Mouse (Mus musculus) splenic B cell, adult 2 months (primary cell): ENCODE results near the gene Klc3.

Source experiments
- DNase-seq: peaks from one replicate; pipeline ENCODE4 v3.0.0-alpha.2; 2011; ENCODE audit warnings: low read depth, low spot score
- H3K27me3 ChIP-seq: 2 replicates; pipeline ENCODE4 v1.6.1; 2012; ENCODE audit warnings: mild to moderate bottlenecking, low read length, moderate library complexity, mixed read lengths; ENCODE audit not compliant: control insufficient read depth, poor library complexity, insufficient read depth, severe bottlenecking
- H3K36me3 ChIP-seq: 2 replicates; pipeline ENCODE4 v1.6.1; 2012; ENCODE audit warnings: mild to moderate bottlenecking, low read length, moderate library complexity, mixed read lengths; ENCODE audit not compliant: control insufficient read depth, poor library complexity, insufficient read depth, severe bottlenecking

Gene Klc3

DNA sequence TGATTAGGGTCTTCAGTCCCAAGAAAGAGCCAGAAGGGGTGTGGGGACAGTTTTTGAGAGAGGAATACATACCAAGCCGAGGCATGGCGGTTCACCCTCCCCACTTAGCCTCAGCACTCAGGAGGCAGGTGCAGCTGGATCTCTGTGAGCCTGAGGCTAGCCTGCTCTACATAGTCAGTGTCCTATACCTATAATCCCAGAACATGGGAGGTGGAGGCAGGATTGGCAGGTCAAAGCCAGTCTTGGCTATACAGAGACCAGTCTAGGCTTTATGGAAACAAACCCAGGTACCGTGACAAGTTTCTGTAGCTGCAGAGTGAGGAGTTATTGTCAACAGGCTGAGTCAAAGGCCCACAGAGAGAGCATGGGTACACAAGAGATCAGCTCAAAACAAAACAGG is 19.2 kb upstream of the Klc3 start:
- DNase-seq = no peak
- peaks cover 2% of the 10 kb centered on the region; the same call in 1 of the 2 replicates for H3K36me3 ChIP-seq
- no peaks in the 10 kb centered on the region for H3K27me3 ChIP-seq

DNA sequence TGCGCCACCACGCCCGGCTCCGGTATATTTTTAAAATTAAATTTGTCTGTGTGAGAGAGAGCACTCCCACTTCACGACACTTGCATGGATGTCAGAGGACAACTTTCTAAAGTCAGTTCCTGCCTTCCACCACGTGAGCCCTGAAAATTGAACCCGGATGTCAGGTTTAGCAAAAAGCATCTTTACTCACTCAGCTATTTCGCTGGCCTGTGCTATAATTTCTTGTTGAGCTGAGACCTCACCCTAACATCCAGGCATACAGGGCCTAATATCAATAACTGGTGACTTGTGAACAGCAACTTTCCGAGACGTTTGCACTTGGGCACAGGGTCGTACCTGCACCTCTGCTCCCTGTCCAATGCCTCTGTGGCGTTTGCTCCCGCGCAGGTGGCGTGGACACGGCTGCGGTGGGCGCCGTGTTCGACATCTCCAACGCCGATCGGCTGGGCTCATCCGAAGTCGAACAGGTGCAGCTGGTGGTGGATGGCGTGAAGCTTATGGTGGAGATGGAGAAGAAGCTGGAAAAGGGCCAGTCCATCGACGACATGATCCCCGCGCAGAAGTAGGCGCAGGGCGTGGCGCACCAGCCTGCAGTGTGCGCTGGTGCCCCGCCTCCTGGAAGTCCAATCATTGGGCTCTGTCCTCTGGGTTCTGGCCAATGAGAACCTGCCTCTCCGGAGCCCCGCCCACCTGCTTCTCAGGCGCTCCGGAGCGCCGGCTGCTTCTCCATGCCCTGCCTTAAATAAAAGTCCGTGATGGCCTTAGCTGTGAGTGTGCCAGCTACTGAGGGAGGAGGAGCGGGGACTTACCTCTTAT is 17.1 kb upstream of the Klc3 start:
- peak; percentile 89 for DNase-seq
- Histone ChIP-seq H3K27me3 (no peaks in the 10 kb centered on the region), H3K36me3 (peaks cover 2% of the 10 kb centered on the region; the same call in 1 of the 2 replicates)

DNA sequence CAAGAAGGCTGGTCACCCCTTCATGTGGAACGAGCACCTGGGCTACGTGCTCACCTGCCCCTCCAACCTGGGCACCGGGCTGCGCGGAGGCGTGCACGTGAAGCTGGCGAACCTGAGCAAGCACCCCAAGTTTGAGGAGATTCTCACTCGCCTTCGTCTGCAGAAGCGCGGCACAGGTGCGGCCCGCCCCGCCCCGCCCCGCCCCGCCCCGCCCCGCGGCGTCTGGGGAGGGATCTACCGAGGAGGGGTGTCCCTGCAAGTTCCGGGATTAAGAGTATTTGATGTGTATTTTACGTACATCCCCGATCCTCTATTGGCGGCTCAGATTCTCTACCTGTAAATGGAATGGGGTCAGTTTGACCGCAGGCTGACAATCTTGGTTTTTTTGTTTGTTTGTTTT is 16.2 kb upstream of the Klc3 start:
- no peaks in the 10 kb centered on the region for H3K36me3 ChIP-seq
- no peaks in the 10 kb centered on the region for H3K27me3 ChIP-seq
- peak; percentile 28 for DNase-seq

DNA sequence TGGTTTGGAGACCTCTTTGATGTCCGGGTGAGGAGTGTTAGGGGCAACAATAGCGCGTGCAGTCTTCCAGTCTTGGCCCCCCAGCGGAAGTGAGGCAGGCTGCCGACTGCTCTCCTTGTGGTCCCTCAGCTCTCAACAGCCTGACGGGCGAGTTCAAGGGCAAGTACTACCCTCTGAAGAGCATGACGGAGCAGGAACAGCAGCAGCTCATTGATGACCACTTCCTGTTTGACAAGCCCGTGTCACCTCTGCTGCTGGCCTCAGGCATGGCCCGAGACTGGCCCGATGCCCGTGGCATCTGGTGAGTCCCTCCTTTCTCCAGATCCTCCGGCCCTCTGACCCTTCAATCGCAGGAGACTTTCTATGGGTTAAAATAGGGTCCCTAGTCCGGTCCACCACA is 12.7 kb upstream of the Klc3 start:
- Histone ChIP-seq H3K36me3 (no peaks in the 10 kb centered on the region), H3K27me3 (no peaks in the 10 kb centered on the region)
- DNase-seq = no peak

DNA sequence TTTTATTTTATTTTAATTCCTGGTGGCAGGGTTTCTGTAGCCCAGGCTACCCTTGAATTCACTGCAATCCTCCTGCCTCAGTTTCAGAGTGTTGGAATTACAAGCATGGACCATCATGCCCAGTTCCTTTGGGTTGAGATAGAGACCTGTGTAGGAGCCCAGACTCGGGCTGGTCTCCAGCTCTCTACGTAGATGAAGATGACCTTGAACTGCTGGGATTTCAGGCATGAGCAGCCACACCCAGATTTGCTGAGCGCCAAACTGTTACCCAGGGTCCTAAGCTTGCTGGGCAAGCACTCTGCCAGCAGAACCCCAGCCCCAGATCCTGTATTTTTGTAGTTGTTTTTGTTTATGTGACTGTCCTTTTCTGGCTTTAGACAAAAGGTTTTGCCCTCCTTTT is 9.6 kb upstream of the Klc3 start:
- H3K27me3 ChIP-seq = no peaks in the 10 kb centered on the region
- no peaks in the 10 kb centered on the region for H3K36me3 ChIP-seq
- no peak for DNase-seq

DNA sequence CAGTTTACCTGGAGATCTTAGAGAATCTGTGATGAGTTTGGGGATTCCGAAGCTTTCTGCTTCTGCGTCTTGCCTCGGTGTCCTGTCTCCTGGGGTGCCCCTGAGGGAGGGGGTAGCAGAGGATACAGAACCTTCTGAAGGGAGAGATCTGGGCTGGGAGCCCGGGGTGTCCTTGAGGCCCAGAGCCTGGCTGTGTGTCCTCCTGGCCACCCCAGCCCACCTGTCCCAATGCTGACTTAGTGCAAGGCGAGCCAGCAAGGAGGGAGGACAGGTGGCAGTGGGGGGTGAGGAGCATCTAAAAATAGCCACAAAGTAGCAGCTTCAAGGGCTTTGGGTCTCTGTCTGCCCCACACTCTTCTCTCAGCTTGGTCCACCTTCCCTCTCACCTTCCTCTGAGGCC is 7.9 kb upstream of the Klc3 start:
- no peaks in the 10 kb centered on the region for H3K27me3 ChIP-seq
- no peak for DNase-seq
- no peaks in the 10 kb centered on the region for H3K36me3 ChIP-seq

DNA sequence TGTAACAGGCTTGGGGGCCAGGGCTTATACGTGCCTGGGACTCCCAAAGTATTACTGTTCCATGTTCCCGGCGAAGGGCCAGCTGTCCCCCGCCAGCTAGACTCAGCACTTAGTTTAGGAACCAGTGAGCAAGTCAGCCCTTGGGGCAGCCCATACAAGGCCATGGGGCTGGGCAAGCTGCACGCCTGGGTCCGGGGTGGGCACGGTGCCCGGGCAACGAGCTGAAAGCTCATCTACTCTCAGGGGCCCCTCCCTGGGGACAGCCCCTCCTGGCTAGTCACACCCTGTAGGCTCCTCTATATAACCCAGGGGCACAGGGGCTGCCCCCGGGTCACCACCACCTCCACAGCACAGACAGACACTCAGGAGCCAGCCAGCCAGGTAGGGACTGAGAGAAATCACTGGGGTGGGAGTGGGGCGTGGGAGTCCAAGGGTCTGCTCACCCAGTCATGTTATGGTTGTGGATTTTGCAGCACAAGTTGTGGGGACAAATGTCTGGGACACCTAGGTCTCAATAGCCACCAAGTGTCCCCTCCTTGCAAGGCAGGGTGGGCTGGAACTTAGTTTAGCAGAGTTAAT is 7.0 kb upstream of the Klc3 start:
- no peaks in the 10 kb centered on the region for H3K27me3 ChIP-seq
- no peaks in the 10 kb centered on the region for H3K36me3 ChIP-seq
- no peak for DNase-seq

DNA sequence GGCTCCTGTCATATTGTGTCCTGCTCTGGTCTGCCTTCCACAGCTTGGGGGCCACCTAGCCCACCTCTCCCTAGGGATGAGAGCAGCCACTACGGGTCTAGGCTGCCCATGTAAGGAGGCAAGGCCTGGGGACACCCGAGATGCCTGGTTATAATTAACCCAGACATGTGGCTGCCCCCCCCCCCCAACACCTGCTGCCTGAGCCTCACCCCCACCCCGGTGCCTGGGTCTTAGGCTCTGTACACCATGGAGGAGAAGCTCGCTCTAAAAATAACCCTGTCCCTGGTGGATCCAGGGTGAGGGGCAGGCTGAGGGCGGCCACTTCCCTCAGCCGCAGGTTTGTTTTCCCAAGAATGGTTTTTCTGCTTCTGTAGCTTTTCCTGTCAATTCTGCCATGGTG is 5.8 kb upstream of the Klc3 start:
- Histone ChIP-seq H3K27me3 (no peaks in the 10 kb centered on the region), H3K36me3 (no peaks in the 10 kb centered on the region)
- no peak for DNase-seq

DNA sequence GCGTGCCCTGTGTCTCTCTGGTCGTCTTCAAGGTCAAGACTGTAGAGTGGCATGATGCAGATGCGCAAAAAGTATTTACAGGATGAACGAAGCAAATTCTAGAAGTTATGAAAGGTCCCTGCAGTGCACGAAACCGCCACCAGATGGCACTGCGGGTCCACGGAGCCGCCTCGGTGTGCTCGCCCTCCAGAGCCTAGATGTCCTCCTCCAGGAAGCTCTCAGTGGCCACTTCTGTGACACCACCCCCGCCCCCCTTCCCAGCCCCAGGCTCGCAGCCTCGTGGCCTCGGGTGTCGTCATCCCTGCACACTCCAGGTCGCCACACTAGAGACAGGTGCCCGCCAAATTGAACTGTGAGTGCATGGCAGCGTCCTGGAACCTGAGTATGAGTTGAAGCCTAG is 1.5 kb upstream of the Klc3 start:
- Histone ChIP-seq H3K27me3 (no peaks in the 10 kb centered on the region; the same call in 1 of the 2 replicates), H3K36me3 (no peaks in the 10 kb centered on the region)
- DNase-seq = peak; percentile 91

DNA sequence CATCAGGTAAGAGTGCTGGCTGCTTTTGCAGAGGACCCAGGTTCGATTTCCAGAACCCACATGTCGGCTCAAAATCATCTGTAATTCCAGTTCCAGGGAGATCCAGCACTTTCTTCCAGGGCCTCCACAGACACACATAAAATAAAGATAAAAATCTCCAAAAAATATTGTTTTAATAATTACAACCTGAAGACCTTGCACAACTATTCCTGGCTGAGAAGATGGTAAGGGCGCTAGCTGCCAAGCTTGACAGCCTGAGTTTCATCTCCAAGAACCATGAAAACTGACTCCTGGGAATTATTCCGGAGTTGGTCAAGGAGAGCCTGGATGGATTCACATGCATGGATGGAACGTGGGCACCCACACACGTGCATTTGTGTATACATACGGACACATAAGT is 572 bp upstream of the Klc3 start, which contains the start of gene Ckm:
Ckm (plus strand) TSS at position 301 of the 400 bp plus-strand sequence.
- Histone ChIP-seq H3K36me3 (no peaks in the 10 kb centered on the region), H3K27me3 (no peaks in the 10 kb centered on the region; the same call in 1 of the 2 replicates)
- DNase-seq = no peak

DNA sequence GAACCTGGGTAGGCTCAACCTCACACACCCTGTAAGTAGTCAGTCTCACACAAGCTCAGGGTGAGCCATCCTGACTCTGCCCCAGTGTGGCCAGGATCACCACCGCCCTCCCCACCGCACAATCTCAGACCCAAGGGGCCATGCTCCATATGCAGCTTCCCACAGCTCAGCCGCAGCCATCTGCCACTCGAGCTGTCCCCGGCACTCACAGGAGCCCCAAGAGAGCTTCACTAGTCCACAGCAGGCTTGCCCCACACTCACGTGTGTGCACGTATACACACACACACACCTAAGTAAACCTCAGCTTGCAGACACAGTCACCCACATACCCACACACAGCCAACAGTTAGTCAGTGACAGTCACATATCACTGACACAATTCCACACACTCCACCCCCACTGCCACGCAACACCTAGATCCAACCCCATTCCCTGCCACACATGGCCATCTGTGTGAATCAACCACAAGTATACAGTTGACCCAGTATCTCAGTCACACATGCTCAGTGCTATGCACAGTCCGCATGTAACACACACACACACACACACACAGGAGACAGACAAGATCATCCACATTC is 1.3 kb downstream of the Klc3 start:
- Histone ChIP-seq H3K27me3 (no peaks in the 10 kb centered on the region; the same call in 1 of the 2 replicates), H3K36me3 (no peaks in the 10 kb centered on the region)
- DNase-seq = no peak

DNA sequence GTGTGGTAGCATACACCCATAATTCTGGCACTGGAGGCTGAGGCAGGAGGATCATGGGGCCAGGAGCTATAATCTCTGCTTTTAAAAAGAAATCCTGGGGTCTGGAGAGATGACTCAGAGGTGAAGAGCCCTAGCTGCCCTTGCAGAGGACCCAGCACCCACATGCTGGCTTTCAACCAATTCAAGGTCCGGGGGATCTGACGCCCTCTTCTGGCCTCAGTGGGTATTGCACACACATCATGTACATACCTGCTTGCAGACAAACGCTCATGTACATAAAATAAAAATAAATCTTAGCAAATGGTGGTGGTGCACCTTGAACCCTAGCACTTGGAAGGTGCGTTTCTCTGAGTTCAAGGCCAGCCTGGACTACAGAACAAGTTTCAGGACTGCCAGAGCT is 3.0 kb downstream of the Klc3 start:
- DNase-seq = peak; percentile 23
- Histone ChIP-seq H3K27me3 (no peaks in the 10 kb centered on the region; the same call in 1 of the 2 replicates), H3K36me3 (no peaks in the 10 kb centered on the region)

DNA sequence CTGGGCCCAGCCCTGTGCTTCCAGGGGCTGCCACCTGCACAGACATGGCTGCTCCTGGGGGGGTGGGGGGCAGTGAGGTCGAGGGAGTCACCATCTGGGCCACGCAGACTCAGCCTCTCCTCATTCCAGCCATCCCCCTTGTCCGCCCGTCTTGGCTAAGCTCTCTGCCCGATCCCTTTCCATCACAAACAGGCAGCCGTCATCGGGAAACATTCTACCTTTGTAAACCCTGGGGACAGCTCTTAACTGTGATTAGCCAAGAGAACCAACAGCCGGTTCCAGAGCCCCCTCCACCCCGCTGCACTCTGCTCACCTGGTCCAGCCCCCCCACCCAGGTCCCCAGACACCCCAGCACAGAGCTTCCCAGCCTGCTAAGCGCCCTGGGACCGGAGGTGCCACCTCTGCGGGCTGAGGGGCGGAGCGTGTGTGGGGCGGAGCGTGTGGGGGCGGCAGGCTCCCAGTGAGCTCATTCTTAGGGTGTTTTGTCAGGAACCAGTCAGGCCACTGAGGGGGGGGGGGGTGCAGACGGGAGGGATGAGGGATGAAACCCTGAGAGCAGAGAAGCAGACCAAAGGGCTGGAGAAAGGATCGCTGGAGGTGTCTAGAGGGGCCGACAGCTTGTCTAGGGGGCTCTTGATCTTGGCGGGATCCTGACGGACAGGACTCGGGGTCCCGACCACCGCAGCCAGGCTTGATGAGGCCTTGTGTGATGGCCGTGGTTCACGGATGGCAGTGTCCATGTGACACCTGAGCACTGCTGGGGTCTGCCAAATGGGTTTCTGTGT is 4.2 kb downstream of the Klc3 start:
- H3K36me3 ChIP-seq = no peaks in the 10 kb centered on the region
- DNase-seq = peak; percentile 58

DNA sequence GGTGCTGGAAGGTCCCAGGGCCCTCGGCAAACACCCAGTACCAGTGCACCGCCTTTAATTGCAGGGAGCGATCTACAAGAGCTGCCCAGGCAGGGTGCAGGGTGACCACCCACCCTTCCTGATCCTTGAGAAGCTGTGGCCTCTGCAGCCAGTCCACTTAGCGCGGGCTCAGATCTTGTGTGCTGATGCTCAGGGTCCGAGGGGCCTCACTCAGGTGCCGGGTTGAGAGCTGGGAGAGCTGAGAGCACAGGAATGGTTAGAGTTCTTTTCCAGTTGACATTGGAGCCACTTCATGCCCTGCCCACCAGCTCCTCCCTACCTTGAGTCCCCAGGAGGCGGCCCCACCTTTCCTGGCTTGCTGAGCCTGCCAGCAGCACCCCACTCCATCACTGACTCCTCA is 9.4 kb downstream of the Klc3 start:
- DNase-seq = no peak
- Histone ChIP-seq H3K27me3 (no peaks in the 10 kb centered on the region), H3K36me3 (peaks cover 7% of the 10 kb centered on the region)

More for the DNA sequence above, 4.2 kb downstream of the Klc3 start:
- no peaks in the 10 kb centered on the region; the same call in 1 of the 2 replicates for H3K27me3 ChIP-seq
